Mouse (Mus musculus) erythroblast, embryonic 14.5 days (primary cell): ENCODE measurements around the gene Hs1bp3. TPM values are rescaled to one million over a fixed set of nuclear protein-coding genes. Genes with fewer than 3 reads are reported as not detected.

Experiments
- H3K27me3 ChIP-seq: 2 replicates; pipeline ENCODE4 v1.6.1; 2012; ENCODE audit warnings: inconsistent platforms; ENCODE audit not compliant: control insufficient read depth
- H3K36me3 ChIP-seq: 2 replicates; pipeline ENCODE4 v1.6.1; 2012; ENCODE audit warnings: mild to moderate bottlenecking, inconsistent platforms; ENCODE audit not compliant: control insufficient read depth
- H3K4me1 ChIP-seq: 2 replicates; pipeline ENCODE4 v1.6.1; 2012; ENCODE audit warnings: inconsistent platforms; ENCODE audit not compliant: control insufficient read depth
- H3K4me3 ChIP-seq: replicated peaks from 2 replicates; pipeline ENCODE3; 2012; ENCODE audit warnings: moderate library complexity, mild to moderate bottlenecking, inconsistent platforms
- H3K9me3 ChIP-seq: 2 replicates; pipeline ENCODE4 v1.6.1; 2012; ENCODE audit warnings: low read length, inconsistent platforms, mixed read lengths; ENCODE audit not compliant: control insufficient read depth
- GATA1 ChIP-seq: IDR thresholded peaks from 2 replicates; pipeline ENCODE4 v1.6.1; 2012; ENCODE audit warnings: low read length, inconsistent platforms, mixed read lengths
- TAL1 ChIP-seq: IDR thresholded peaks from 3 replicates; pipeline ENCODE4 v1.6.1; 2012; ENCODE audit warnings: low read length, inconsistent platforms, mixed read lengths
- polyA plus RNA-seq: library from polyadenylated mRNA; stranded (reverse); fragments of >175 nt; gene quantifications from 2 replicates; pipeline ENCODE4 v1.2.3, GENCODE M21; 2012

Gene Hs1bp3
- polyA plus RNA-seq, 1 experiment = 0.15 TPM

DNA sequence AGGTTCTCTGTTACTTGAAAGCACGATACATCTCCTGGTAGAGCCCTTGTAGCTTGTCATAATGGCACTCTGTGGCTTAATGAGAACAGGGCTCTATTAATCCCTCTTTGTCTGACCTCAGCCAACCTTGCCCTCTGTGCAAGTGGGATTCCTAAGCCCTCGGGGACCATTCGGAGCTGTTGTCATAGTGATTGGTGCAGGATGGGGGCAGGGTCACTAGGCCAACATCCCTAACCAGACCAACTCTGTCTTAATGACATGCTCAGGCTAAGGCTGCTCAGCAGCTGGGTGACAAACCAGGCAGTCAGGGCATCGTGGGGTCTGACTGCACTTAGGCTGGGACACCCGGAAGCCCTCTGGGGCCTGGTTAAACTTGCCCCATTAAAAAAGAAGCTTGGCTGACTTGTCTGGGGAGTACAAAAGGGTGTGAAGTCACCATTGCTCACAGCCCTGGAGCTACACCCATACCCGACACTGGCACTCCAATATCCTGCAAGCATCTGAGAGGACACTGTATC is 51.1 kb downstream of the Hs1bp3 start:
- Histone ChIP-seq H3K4me3 (no peak overlapping the region), H3K36me3 (no peaks in the 10 kb centered on the region), H3K9me3 (no peaks in the 10 kb centered on the region), H3K4me1 (no peaks in the 10 kb centered on the region), H3K27me3 (no peaks in the 10 kb centered on the region)
- TF ChIP-seq TAL1 (no peak), GATA1 (no peak)

DNA sequence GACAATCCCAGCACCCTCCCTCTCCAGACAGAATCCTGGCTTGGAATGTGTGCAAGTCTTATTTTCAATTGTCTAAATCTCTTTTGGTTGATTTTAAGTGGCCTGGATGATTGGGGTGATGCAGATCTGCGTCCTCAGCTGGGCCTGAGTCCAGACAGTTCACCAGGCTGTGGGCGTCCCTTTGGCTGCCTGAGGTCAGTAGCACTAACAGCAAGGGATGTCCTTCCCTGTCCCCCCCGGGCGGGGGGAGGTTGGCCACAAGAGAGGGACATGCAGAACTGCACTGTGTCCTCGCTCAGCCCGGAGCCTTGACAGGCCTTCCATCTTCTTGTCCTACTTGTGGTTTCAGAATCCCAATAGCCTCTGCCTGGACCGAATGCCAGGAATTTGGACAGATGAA is 52.1 kb downstream of the Hs1bp3 start:
- TF ChIP-seq GATA1 (no peak), TAL1 (no peak)
- no peaks in the 10 kb centered on the region for H3K4me1 ChIP-seq

DNA sequence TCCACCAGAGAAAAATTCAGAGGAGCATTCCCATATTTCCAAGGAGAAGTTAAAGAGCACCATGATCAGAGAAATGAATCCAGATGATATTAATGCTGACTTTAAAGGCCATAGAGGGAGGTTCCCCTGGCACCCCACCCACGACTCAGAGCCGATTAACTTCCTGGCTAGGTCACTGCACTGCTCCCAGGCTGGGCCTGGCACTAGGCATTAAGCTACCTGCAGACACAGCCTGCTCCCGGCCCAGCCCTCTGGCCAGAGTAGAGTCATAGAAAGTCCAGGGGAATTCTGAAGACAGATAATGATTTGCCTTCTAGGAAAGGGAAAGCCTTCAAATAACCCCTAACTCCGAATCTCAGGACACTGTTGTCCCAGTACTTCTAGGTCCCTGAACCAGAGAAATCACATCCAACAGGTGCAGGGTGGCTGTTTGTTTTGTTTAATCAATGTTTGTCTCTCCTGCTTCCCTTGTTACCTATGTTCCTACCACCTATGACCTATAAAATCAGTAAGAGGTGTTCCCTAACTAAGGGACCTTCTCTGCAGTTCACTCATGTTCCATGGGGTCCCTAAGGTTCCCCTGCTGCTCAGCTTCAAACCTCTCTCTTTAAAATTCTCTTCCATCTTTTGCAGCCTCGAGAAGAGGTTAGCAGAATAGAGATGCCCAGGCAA is 52.8 kb downstream of the Hs1bp3 start:
- Histone ChIP-seq H3K4me3 (no peak overlapping the region), H3K36me3 (no peaks in the 10 kb centered on the region), H3K4me1 (no peaks in the 10 kb centered on the region), H3K27me3 (no peaks in the 10 kb centered on the region), H3K9me3 (no peaks in the 10 kb centered on the region)
- TF ChIP-seq GATA1 (no peak), TAL1 (no peak)

More for the DNA sequence above, 52.1 kb downstream of the Hs1bp3 start:
- Histone ChIP-seq H3K36me3 (no peaks in the 10 kb centered on the region), H3K27me3 (no peaks in the 10 kb centered on the region), H3K4me3 (no peak overlapping the region), H3K9me3 (no peaks in the 10 kb centered on the region)

DNA sequence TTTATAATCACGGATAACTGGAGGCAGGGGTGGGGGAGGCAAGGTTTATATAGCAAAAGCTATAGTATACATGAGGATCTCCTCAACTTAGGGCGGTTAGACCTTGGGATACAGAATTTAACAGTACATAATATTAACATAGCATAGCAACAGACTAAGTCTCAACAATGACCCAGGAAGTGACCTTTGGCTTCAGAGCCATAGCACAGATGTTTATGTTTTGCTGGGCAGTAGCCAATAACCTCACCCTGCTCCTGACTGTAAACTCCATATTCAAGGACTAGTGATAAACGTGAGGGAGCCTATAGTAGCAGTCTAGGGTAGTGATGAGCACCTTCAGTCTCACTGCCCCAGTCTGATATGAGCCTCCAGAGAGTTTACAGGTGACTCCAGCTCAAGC is 53.5 kb downstream of the Hs1bp3 start:
- H3K9me3 ChIP-seq = no peaks in the 10 kb centered on the region
- no peaks in the 10 kb centered on the region for H3K4me1 ChIP-seq
- no peaks in the 10 kb centered on the region for H3K27me3 ChIP-seq
- TF ChIP-seq TAL1 (no peak), GATA1 (no peak)
- H3K36me3 ChIP-seq = no peaks in the 10 kb centered on the region
- H3K4me3 ChIP-seq = no peak overlapping the region

- no peaks in the 10 kb centered on the region for H3K27me3 ChIP-seq
- no peak overlapping the region for H3K4me3 ChIP-seq
- H3K4me1 ChIP-seq = no peaks in the 10 kb centered on the region
- TF ChIP-seq TAL1 (no peak), GATA1 (no peak)
- H3K36me3 ChIP-seq = no peaks in the 10 kb centered on the region
- H3K9me3 ChIP-seq = no peaks in the 10 kb centered on the region
Observed at GRCm38 (mm10) chr12:8371746-8372510, 58.7 kb downstream of the Hs1bp3 start.

DNA sequence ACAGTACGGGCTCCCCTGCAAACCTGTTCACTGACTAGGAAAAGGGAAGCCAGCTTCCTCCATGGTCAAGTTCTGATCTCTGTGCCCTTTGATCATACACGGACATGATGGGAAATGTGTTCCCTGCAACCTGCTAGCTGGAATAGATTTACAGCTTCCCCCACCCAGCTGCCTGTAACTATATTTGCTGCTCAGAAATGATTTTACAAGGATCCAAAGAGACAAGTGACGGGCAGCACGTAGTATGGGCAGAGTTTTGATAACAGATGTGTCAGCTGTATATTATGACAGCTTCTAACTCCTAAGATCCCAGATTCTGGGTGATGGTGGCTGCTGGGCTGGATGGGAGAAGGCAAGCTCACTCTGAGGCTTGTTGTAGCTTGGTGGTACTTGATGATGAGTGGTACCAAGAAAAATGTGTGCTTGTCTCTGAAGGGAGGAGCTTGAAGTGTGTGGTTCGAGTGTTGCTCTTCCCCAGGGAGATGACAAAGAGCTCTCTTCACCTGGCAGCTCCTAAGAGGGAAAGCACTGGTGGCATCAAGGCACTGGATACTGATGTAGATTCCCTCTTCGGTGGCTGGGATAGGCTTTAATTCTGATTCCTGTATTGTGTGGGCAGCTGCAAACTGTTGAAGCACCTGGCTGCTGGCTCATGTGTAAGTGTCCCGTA is 59.4 kb downstream of the Hs1bp3 start:
- TF ChIP-seq GATA1 (no peak), TAL1 (no peak)
- H3K4me3 ChIP-seq = no peak overlapping the region
- no peaks in the 10 kb centered on the region for H3K27me3 ChIP-seq
- no peaks in the 10 kb centered on the region for H3K4me1 ChIP-seq
- H3K36me3 ChIP-seq = no peaks in the 10 kb centered on the region
- H3K9me3 ChIP-seq = no peaks in the 10 kb centered on the region

GRCm38 (mm10) chr12:8373741-8374140 is 60.5 kb downstream of the Hs1bp3 start:
- Histone ChIP-seq H3K9me3 (no peaks in the 10 kb centered on the region), H3K4me1 (no peaks in the 10 kb centered on the region), H3K36me3 (no peaks in the 10 kb centered on the region), H3K27me3 (no peaks in the 10 kb centered on the region), H3K4me3 (no peak overlapping the region)
- TF ChIP-seq TAL1 = no peak
- no peak for TF ChIP-seq GATA1

GRCm38 (mm10) chr12:8377169-8377568 is 63.9 kb downstream of the Hs1bp3 start:
- H3K36me3 ChIP-seq = no peaks in the 10 kb centered on the region
- no peak overlapping the region for H3K4me3 ChIP-seq
- TF ChIP-seq TAL1 (no peak), GATA1 (no peak)
- H3K4me1 ChIP-seq = no peaks in the 10 kb centered on the region
- no peaks in the 10 kb centered on the region for H3K27me3 ChIP-seq
- no peaks in the 10 kb centered on the region for H3K9me3 ChIP-seq

DNA sequence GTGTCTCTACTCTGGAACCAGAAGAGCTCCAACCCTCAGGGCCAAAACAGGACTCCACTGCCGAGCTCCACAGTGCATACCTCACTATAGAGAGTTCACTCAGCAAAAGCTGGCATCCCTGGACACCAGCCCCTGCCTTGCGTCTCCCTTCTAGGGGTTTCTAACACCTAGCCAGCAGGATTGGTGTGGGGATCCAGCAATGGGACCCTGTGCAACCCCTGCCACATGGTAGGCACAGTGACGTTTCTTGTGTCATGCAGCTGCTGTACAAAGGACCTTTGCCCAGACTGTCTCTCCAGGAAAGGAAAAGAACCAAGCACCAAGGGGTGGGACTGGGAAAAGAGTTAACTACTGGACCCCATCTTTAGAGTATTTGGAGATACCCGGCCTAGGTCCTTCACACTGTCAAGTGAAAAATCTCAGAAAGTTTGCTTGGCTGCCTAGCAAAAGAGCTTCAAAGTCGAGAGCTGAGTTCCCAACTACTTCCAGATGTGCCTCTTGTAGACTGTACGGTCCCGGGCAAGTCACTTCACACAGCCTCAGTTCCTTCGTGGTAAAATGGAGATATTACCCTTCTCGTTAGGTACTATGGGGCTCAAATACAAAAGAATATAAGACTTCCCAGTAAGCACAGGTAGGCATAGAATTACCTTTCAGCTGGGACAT is 64.9 kb downstream of the Hs1bp3 start:
- no peak for TF ChIP-seq GATA1
- TF ChIP-seq TAL1 = no peak
- Histone ChIP-seq H3K27me3 (no peaks in the 10 kb centered on the region), H3K36me3 (no peaks in the 10 kb centered on the region), H3K9me3 (no peaks in the 10 kb centered on the region), H3K4me3 (no peak overlapping the region), H3K4me1 (no peaks in the 10 kb centered on the region)
